Mouse (Mus musculus) CH12.LX (cell line): ENCODE measurements around the gene Daam1. TPM values are rescaled to one million over a fixed set of nuclear protein-coding genes. Genes with fewer than 3 reads are reported as not detected.

Experiments used
- DNase-seq: peaks from one replicate; pipeline ENCODE4 v3.0.0-alpha.2; 2013; ENCODE audit errors: extremely low read depth
- H3K27ac ChIP-seq: 2 replicates; pipeline ENCODE4 v1.5.1; 2012; ENCODE audit warnings: low read depth, mild to moderate bottlenecking, control low read depth, moderate library complexity; ENCODE audit not compliant: insufficient read depth
- H3K27me3 ChIP-seq: replicated peaks from 2 replicates; pipeline ENCODE3; 2012; ENCODE audit warnings: inconsistent platforms
- H3K36me3 ChIP-seq, 2 experiments: replicated peaks in 1 of 2; 2 replicates each; pipeline versions ENCODE3 to v1.6.1; 2012; ENCODE audit warnings: inconsistent platforms in 1 of 2, low read length in 1 of 2, mild to moderate bottlenecking in 1 of 2, mixed read lengths in 1 of 2, moderate library complexity in 1 of 2; ENCODE audit not compliant: control insufficient read depth in 1 of 2, insufficient read depth in 1 of 2
- H3K4me1 ChIP-seq, 2 experiments: 2 replicates each; pipeline ENCODE4 v1.6.1; 2012; ENCODE audit warnings: inconsistent platforms in 1 of 2, moderate library complexity in 1 of 2; ENCODE audit not compliant: insufficient read depth in 2 of 2, control insufficient read depth in 1 of 2
- H3K4me2 ChIP-seq: 2 replicates; pipeline ENCODE4 v1.6.1; 2012; ENCODE audit warnings: low read depth, mild to moderate bottlenecking, control low read depth; ENCODE audit not compliant: poor library complexity, insufficient read depth, severe bottlenecking
- H3K4me3 ChIP-seq, 3 experiments: fragments of 150-350 bp in 1 of 3; sonication (generic) in 1 of 3; replicated peaks in 1 of 3; 2 replicates each; pipeline versions ENCODE3 to v1.5.1; 2011 to 2012; ENCODE audit warnings: low read depth in 2 of 3, low read length in 2 of 3, mild to moderate bottlenecking in 2 of 3, moderate library complexity in 2 of 3, control low read depth in 1 of 3, improper control_type of control experiment in 1 of 3, inconsistent platforms in 1 of 3, mixed read lengths in 1 of 3; ENCODE audit not compliant: poor library complexity in 1 of 3
- H3K79me2 ChIP-seq: replicated peaks from 2 replicates; pipeline ENCODE4 v1.6.1; 2012; ENCODE audit warnings: mild to moderate bottlenecking, moderate library complexity; ENCODE audit not compliant: control insufficient read depth, poor library complexity, insufficient read depth, severe bottlenecking; ENCODE audit errors: extremely low read depth
- H3K9ac ChIP-seq: 2 replicates; pipeline ENCODE4 v1.6.1; 2012; ENCODE audit warnings: low read depth, mild to moderate bottlenecking, control low read depth, moderate library complexity; ENCODE audit not compliant: insufficient read depth
- H3K9me3 ChIP-seq: replicated peaks from 2 replicates; pipeline ENCODE3; 2012; ENCODE audit warnings: low read length, inconsistent platforms, mixed read lengths
- CHD2 ChIP-seq: IDR thresholded peaks from 2 replicates; pipeline ENCODE4 v1.6.1; 2011; ENCODE audit warnings: low read length, improper control_type of control experiment
- CTCF ChIP-seq, 2 experiments: IDR thresholded peaks in 1 of 2; conservative IDR thresholded peaks in 1 of 2; 2 replicates each; pipeline ENCODE4 v1.5.1; 2011 to 2012; ENCODE audit warnings: low read depth in 2 of 2, low read length in 2 of 2, improper control_type of control experiment in 1 of 2, inconsistent platforms in 1 of 2, mild to moderate bottlenecking in 1 of 2, moderate library complexity in 1 of 2
- E2F4 ChIP-seq: IDR thresholded peaks from 2 replicates; pipeline ENCODE4 v1.6.1; 2011; ENCODE audit warnings: low read depth, low read length, improper control_type of control experiment; ENCODE audit not compliant: insufficient replicate concordance
- ELF1 ChIP-seq: IDR thresholded peaks from 2 replicates; pipeline ENCODE4 v1.6.1; 2014; ENCODE audit warnings: low read depth, mild to moderate bottlenecking, inconsistent platforms, low read length, improper control_type of control experiment
- JUND ChIP-seq: conservative IDR thresholded peaks from 2 replicates; pipeline ENCODE4 v1.6.1; 2011; ENCODE audit warnings: low read depth, low read length, improper control_type of control experiment
- KAT2A ChIP-seq: IDR thresholded peaks from 2 replicates; pipeline ENCODE4 v1.6.1; 2012; ENCODE audit warnings: low read length, improper control_type of control experiment, inconsistent platforms; ENCODE audit not compliant: insufficient replicate concordance
- MAX ChIP-seq: IDR thresholded peaks from 2 replicates; pipeline ENCODE4 v1.6.1; 2011; ENCODE audit warnings: low read length, improper control_type of control experiment
- POLR2AphosphoS2 ChIP-seq: IDR thresholded peaks from 2 replicates; pipeline ENCODE4 v1.6.1; 2011; ENCODE audit warnings: low read depth, low read length, improper control_type of control experiment
- RAD21 ChIP-seq: IDR thresholded peaks from 2 replicates; pipeline ENCODE4 v1.6.1; 2011; ENCODE audit warnings: low read depth, mild to moderate bottlenecking, low read length, improper control_type of control experiment, moderate library complexity
- SMC3 ChIP-seq: IDR thresholded peaks from 2 replicates; pipeline ENCODE4 v1.6.1; 2011; ENCODE audit warnings: low read depth, low read length, improper control_type of control experiment
- USF1 ChIP-seq: IDR thresholded peaks from 2 replicates; pipeline ENCODE4 v1.6.1; 2014; ENCODE audit warnings: low read depth, mild to moderate bottlenecking, inconsistent platforms, low read length, improper control_type of control experiment
- USF2 ChIP-seq: conservative IDR thresholded peaks from 2 replicates; pipeline ENCODE4 v1.6.1; 2011; ENCODE audit warnings: low read depth, low read length, improper control_type of control experiment
- ZC3H11A ChIP-seq: IDR thresholded peaks from 2 replicates; pipeline ENCODE4 v1.6.1; 2012; ENCODE audit warnings: low read depth, mild to moderate bottlenecking, inconsistent platforms, low read length, improper control_type of control experiment
- ZNF384 ChIP-seq: IDR thresholded peaks from 2 replicates; pipeline ENCODE4 v1.6.1; 2012; ENCODE audit warnings: low read depth, low read length, improper control_type of control experiment, inconsistent platforms
- dilution Hi-C: fragments of 300-500 bp; cut with MboI; formaldehyde crosslinking; loops from 2 replicates; pipeline ENCODE4 v1.14.3; 2020; ENCODE audit warnings: low sequenced_read_pairs; ENCODE audit not compliant: extremely low pct_unique_long_range_greater_than_20kb, extremely low pct_ligation_motif_present
- in situ Hi-C: fragments of 300-500 bp; cut with MboI; formaldehyde crosslinking; loops from 3 replicates; pipeline ENCODE4 v1.14.3; 2019; ENCODE audit warnings: low sequenced_read_pairs, low pct_ligation_motif_present, low pct_unique_long_range_greater_than_20kb, mixed read lengths
- polyA plus RNA-seq: library from polyadenylated mRNA; unstranded; fragments of >175 nt; gene quantifications from 2 replicates; pipeline ENCODE4 v1.2.1, GENCODE M21; 2012; ENCODE audit warnings: low read depth; ENCODE audit not compliant: insufficient read length
- total RNA-seq, 2 experiments: library from RNA; depleted of rRNA; stranded (reverse); fragments of 300-350 nt in 1 of 2; fragments of >200 nt in 1 of 2; gene quantifications; 2 replicates each; pipeline ENCODE4 v1.2.3; 2012 to 2014

Gene Daam1
- total and polyA plus RNA-seq, 3 experiments: 10.7 to 27.9 (median 23.6) TPM

DNA sequence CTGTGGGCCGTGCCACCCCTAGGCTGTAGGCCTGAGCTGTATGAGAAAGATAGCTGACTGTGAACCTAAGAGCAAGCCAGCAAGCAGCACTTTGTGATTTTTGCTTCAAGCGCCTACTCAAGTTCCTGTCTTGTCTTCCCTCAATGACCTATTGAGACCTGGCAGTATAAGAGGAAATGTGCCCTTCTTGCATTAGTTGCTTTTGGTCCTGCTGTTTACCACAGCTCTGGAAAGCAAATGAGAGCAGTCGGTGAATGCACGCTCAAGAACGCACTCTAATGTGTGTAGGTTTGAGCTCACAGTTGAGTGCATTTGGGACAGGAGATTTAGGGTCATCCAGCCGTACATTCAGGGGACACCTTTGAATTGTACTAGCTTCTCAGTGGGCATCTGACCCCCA, 118.1 kb downstream of the Daam1 start:
- Histone ChIP-seq H3K4me2 (no peak overlapping the region), H3K9me3 (no peaks in the 10 kb centered on the region), H3K9ac (no peak overlapping the region), H3K4me1 (peaks cover 5 to 24% of the 10 kb centered on the region in 2 experiments), H3K27me3 (no peaks in the 10 kb centered on the region), H3K27ac (no peak overlapping the region), H3K4me3 (no peak overlapping the region), H3K79me2 (no peaks in the 10 kb centered on the region), H3K36me3 (peaks cover 53 to 100% of the 10 kb centered on the region in 2 experiments)
- dilution Hi-C loops: no loop called here
- TF ChIP-seq USF1 (no peak), MAX (no peak), RAD21 (no peak), POLR2AphosphoS2 (no peak), ZC3H11A (no peak), E2F4 (no peak), ZNF384 (no peak), CTCF (conservative IDR thresholded peaks at IDR 0.05 in 1 of 2, IDR thresholded peaks at IDR 0.05 in 1 of 2; ENCODE audit: low read depth in 2 of 2, low read length in 2 of 2) (no peak)
- no peak for DNase-seq
- in situ Hi-C loops: no loop called here

DNA sequence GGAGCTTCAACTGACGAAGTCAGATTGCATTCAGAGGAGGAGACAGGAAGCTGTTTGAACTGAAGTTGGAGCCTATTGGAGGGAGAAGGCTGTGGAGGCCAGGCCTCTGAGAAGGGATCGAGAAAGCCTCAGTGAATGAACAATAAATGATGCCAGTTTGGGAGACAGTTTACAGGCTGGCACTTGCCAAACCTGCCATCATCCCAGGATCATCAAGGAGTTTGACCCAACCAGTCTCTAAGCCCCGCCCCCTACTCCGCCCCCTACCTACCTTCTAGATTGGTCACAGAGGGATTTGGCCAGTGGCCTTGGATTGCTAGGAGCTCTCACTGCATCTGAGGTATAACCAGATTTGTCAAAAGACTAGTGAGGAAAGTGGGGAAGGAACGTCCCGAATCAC, 118.7 kb downstream of the Daam1 start:
- Histone ChIP-seq H3K79me2 (no peaks in the 10 kb centered on the region), H3K27ac (no peak overlapping the region), H3K36me3 (peaks cover 47 to 100% of the 10 kb centered on the region in 2 experiments), H3K4me2 (no peak overlapping the region), H3K4me3 (no peak overlapping the region), H3K9ac (no peak overlapping the region), H3K9me3 (no peaks in the 10 kb centered on the region), H3K27me3 (no peaks in the 10 kb centered on the region), H3K4me1 (peaks cover 5 to 24% of the 10 kb centered on the region in 2 experiments)
- dilution Hi-C loops: no loop called here
- TF ChIP-seq MAX: no peak
- TF ChIP-seq USF1: no peak
- no peak for TF ChIP-seq USF2
- no peak for TF ChIP-seq ELF1
- no peak for TF ChIP-seq JUND
- TF ChIP-seq POLR2AphosphoS2: no peak
- TF ChIP-seq SMC3: no peak
- DNase-seq: no peak
- in situ Hi-C loops: no loop called here

DNA sequence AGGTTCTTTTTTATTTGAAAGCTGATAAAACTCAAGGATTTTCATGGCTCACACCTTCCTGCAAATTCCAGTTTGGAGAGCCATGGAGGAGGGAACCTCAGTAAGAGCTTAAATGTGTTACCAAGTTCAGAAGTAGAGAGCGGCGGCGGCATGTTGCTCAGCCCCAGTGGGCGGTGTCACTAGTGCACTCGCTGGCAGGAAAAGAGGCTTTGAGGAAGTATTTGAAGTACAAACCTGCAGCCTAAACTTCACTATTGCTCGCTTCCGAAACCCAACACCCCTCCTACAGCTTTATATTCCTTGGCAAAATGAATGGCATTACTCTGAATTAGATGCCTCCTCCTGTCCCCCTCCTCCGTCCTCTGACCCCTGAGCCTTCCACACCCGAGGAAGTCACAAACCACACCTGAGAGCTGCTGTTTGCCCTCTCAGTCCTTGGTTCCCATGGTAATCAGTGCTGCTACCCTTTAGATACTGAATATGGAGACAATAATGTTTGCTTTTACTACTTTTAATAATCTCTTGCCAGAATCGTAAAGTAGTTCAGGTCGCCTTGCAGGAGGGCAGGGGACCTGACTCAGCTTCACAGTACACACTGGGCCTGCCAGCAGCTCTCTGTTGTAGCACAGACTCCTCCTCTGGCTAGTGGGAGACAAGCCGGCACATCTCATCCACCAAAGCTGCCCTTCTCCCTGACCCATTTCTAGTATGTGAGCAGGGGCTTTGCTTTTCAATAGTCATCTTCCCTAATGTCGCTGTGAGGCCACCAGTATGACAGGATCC, 119.4 kb downstream of the Daam1 start:
- H3K36me3 ChIP-seq: peaks cover 43 to 99% of the 10 kb centered on the region in 2 experiments
- dilution Hi-C loops: no loop called here
- no peak for DNase-seq

More for the DNA sequence above, 119.4 kb downstream of the Daam1 start:
- H3K79me2 ChIP-seq: no peaks in the 10 kb centered on the region
- H3K27me3 ChIP-seq: no peaks in the 10 kb centered on the region
- no peak overlapping the region for H3K27ac ChIP-seq
- in situ Hi-C loops: no loop called here
- no peak overlapping the region for H3K9ac ChIP-seq
- H3K4me1 ChIP-seq: peaks cover 5 to 22% of the 10 kb centered on the region in 2 experiments
- no peak overlapping the region for H3K4me3 ChIP-seq
- TF ChIP-seq KAT2A (no peak), MAX (no peak), CHD2 (no peak), USF2 (no peak)
- no peaks in the 10 kb centered on the region for H3K9me3 ChIP-seq
- no peak overlapping the region for H3K4me2 ChIP-seq
